Mouse (Mus musculus) lung, adult 2 months (tissue): ENCODE results near the gene Atp10a.

Experiments used
- CTCF ChIP-seq: fragments of 200-500 bp; IDR thresholded peaks from 2 replicates; pipeline ENCODE4 v1.5.1; 2011; ENCODE audit warnings: mild to moderate bottlenecking, low read length, control low read depth; ENCODE audit not compliant: insufficient read depth
- POLR2A ChIP-seq: fragments of 200-500 bp; IDR thresholded peaks from 2 replicates; pipeline ENCODE4 v1.6.1; 2011; ENCODE audit warnings: low read depth, mild to moderate bottlenecking, control low read depth, low read length, borderline replicate concordance; ENCODE audit errors: extremely low read depth

GRCm38 (mm10) chr7:58742009-58742408 lies 86.0 kb downstream of the Atp10a start:
- no peak for TF ChIP-seq POLR2A
- no peak for TF ChIP-seq CTCF
